Mouse (Mus musculus): ENCODE measurements around the gene Rptor. TPM values are rescaled to one million over a fixed set of nuclear protein-coding genes. Genes with fewer than 3 reads are reported as not detected.

Gene Rptor
- polyA plus RNA-seq, 1 experiment from 2014 or later = 6.4 TPM

- Histone ChIP-seq H3K36me3 (0 out of 2 replicates have a peak, but pooled peaks cover under 1% of the 10 kb centered on the region), H3K27ac (no peak overlapping the region), H3K9ac (no peak overlapping the region), H3K9me3 (replicated peaks) (no peaks in the 10 kb centered on the region), H3K4me1 (replicated peaks) (no peaks in the 10 kb centered on the region), H3K4me2 (no peak overlapping the region), H3K4me3 (no peak overlapping the region), H3K27me3 (no peaks in the 10 kb centered on the region)
- no peak for ATAC-seq (replicated peaks; ENCODE audit: insufficient number of reproducible peaks, insufficient read depth, low FRiP score, low read depth)
- 83% methylated on average over 3 of the region's 3 CpGs for WGBS
Observed at GRCm38 (mm10) chr11:119836326-119836725, 233.6 kb downstream of the Rptor start.

- H3K36me3 ChIP-seq = 0 out of 2 replicates have a peak, but pooled peaks cover 4% of the 10 kb centered on the region
- WGBS = 48% methylated on average over 1 of the region's 1 CpGs
- no peak overlapping the region for H3K9ac ChIP-seq
- no peak for ATAC-seq (replicated peaks; ENCODE audit: insufficient number of reproducible peaks, insufficient read depth, low FRiP score, low read depth)
- H3K27ac ChIP-seq = no peak overlapping the region
- H3K9me3 ChIP-seq (replicated peaks) = no peaks in the 10 kb centered on the region
- no peaks in the 10 kb centered on the region for H3K27me3 ChIP-seq
- no peak overlapping the region for H3K4me2 ChIP-seq
- no peak overlapping the region for H3K4me3 ChIP-seq
- H3K4me1 ChIP-seq (replicated peaks) = no peaks in the 10 kb centered on the region
Observed at GRCm38 (mm10) chr11:119837786-119838185, 235.1 kb downstream of the Rptor start.

GRCm38 (mm10) chr11:119839411-119840342, 237.0 kb downstream of the Rptor start:
- no peak for ATAC-seq (replicated peaks; ENCODE audit: insufficient number of reproducible peaks, insufficient read depth, low FRiP score, low read depth)
- 83% methylated on average over 10 of the region's 10 CpGs for WGBS
- H3K4me1 ChIP-seq (replicated peaks) = no peaks in the 10 kb centered on the region

GRCm38 (mm10) chr11:119846608-119847007, 243.9 kb downstream of the Rptor start:
- H3K4me2 ChIP-seq = no peak overlapping the region
- peaks cover 32% of the 10 kb centered on the region for H3K36me3 ChIP-seq
- no peak overlapping the region for H3K4me3 ChIP-seq
- H3K9ac ChIP-seq = no peak overlapping the region
- H3K4me1 ChIP-seq (replicated peaks) = no peaks in the 10 kb centered on the region
- H3K27me3 ChIP-seq = no peaks in the 10 kb centered on the region
- H3K27ac ChIP-seq = no peak overlapping the region
- 85% methylated on average over 6 of the region's 6 CpGs for WGBS
- H3K9me3 ChIP-seq (replicated peaks) = no peaks in the 10 kb centered on the region
- ATAC-seq (replicated peaks; ENCODE audit: insufficient number of reproducible peaks, insufficient read depth, low FRiP score, low read depth) = no peak

More at GRCm38 (mm10) chr11:119839411-119840342, 237.0 kb downstream of the Rptor start:
- peaks cover 10% of the 10 kb centered on the region for H3K36me3 ChIP-seq
- H3K9ac ChIP-seq = no peak overlapping the region
- no peak overlapping the region for H3K4me2 ChIP-seq
- no peak overlapping the region for H3K27ac ChIP-seq
- no peak overlapping the region for H3K4me3 ChIP-seq
- no peaks in the 10 kb centered on the region for H3K27me3 ChIP-seq
- no peaks in the 10 kb centered on the region for H3K9me3 ChIP-seq (replicated peaks)

GRCm38 (mm10) chr11:119847076-119847475, 244.4 kb downstream of the Rptor start:
- Histone ChIP-seq H3K4me2 (no peak overlapping the region), H3K27me3 (no peaks in the 10 kb centered on the region), H3K9ac (no peak overlapping the region), H3K4me3 (no peak overlapping the region), H3K4me1 (replicated peaks) (no peaks in the 10 kb centered on the region), H3K36me3 (peaks cover 33% of the 10 kb centered on the region), H3K27ac (no peak overlapping the region), H3K9me3 (replicated peaks) (no peaks in the 10 kb centered on the region)
- ATAC-seq (replicated peaks; ENCODE audit: insufficient number of reproducible peaks, insufficient read depth, low FRiP score, low read depth) = no peak
- WGBS = 82% methylated on average over 3 of the region's 3 CpGs

- H3K36me3 ChIP-seq = peaks cover 38% of the 10 kb centered on the region
Observed at GRCm38 (mm10) chr11:119847569-119847968, 244.9 kb downstream of the Rptor start.

GRCm38 (mm10) chr11:119848189-119848588, 245.5 kb downstream of the Rptor start:
- Histone ChIP-seq H3K9ac (no peak overlapping the region), H3K9me3 (replicated peaks) (no peaks in the 10 kb centered on the region), H3K4me1 (replicated peaks) (no peaks in the 10 kb centered on the region), H3K27me3 (no peaks in the 10 kb centered on the region), H3K4me2 (no peak overlapping the region), H3K4me3 (no peak overlapping the region), H3K27ac (no peak overlapping the region), H3K36me3 (peaks cover 44% of the 10 kb centered on the region)
- WGBS = 77% methylated on average over 5 of the region's 5 CpGs
- ATAC-seq (replicated peaks; ENCODE audit: insufficient number of reproducible peaks, insufficient read depth, low FRiP score, low read depth) = no peak

More at GRCm38 (mm10) chr11:119847569-119847968, 244.9 kb downstream of the Rptor start:
- Histone ChIP-seq H3K27me3 (no peaks in the 10 kb centered on the region), H3K4me2 (no peak overlapping the region), H3K27ac (no peak overlapping the region), H3K9me3 (replicated peaks) (no peaks in the 10 kb centered on the region), H3K4me1 (replicated peaks) (no peaks in the 10 kb centered on the region), H3K4me3 (no peak overlapping the region), H3K9ac (no peak overlapping the region)
- ATAC-seq (replicated peaks; ENCODE audit: insufficient number of reproducible peaks, insufficient read depth, low FRiP score, low read depth) = no peak
- WGBS = 66% methylated on average over 3 of the region's 3 CpGs

- no peak for ATAC-seq (replicated peaks; ENCODE audit: insufficient number of reproducible peaks, insufficient read depth, low FRiP score, low read depth)
- Histone ChIP-seq H3K4me3 (no peak overlapping the region), H3K9ac (no peak overlapping the region), H3K36me3 (peaks cover 39% of the 10 kb centered on the region), H3K9me3 (replicated peaks) (no peaks in the 10 kb centered on the region), H3K27ac (no peak overlapping the region), H3K4me1 (replicated peaks) (no peaks in the 10 kb centered on the region), H3K27me3 (no peaks in the 10 kb centered on the region), H3K4me2 (no peak overlapping the region)
- 65% methylated on average over 7 of the region's 7 CpGs for WGBS
Observed at GRCm38 (mm10) chr11:119855999-119856398, 253.3 kb downstream of the Rptor start.

GRCm38 (mm10) chr11:119862523-119863299, 260.0 kb downstream of the Rptor start:
- no peak overlapping the region for H3K4me3 ChIP-seq
- no peaks in the 10 kb centered on the region for H3K27me3 ChIP-seq
- H3K9me3 ChIP-seq (replicated peaks) = no peaks in the 10 kb centered on the region
- ATAC-seq (replicated peaks; ENCODE audit: insufficient number of reproducible peaks, insufficient read depth, low FRiP score, low read depth) = no peak
- H3K4me2 ChIP-seq = no peak overlapping the region
- peaks cover 24% of the 10 kb centered on the region for H3K36me3 ChIP-seq
- H3K9ac ChIP-seq = no peak overlapping the region
- no peak overlapping the region for H3K27ac ChIP-seq
- WGBS = 80% methylated on average over 8 of the region's 8 CpGs
- peaks cover 6% of the 10 kb centered on the region; the same call in 1 of the 2 replicates for H3K4me1 ChIP-seq (replicated peaks)

GRCm38 (mm10) chr11:119863421-119863821, 260.7 kb downstream of the Rptor start:
- Histone ChIP-seq H3K4me2 (peak overlapping the region; percentile 6; the same call in 1 of the 2 replicates), H3K36me3 (peaks cover 19% of the 10 kb centered on the region), H3K4me1 (replicated peaks) (peaks cover 6% of the 10 kb centered on the region; the same call in 1 of the 2 replicates), H3K27me3 (no peaks in the 10 kb centered on the region), H3K9ac (no peak overlapping the region), H3K9me3 (replicated peaks) (no peaks in the 10 kb centered on the region), H3K4me3 (no peak overlapping the region), H3K27ac (no peak overlapping the region)
- no peak; the same call in 1 of the 2 replicates for ATAC-seq (replicated peaks; ENCODE audit: insufficient number of reproducible peaks, insufficient read depth, low FRiP score, low read depth)
- WGBS = 34% methylated on average over 10 of the region's 10 CpGs

- H3K4me2 ChIP-seq = no peak overlapping the region
- no peak overlapping the region for H3K9ac ChIP-seq
- no peak overlapping the region for H3K27ac ChIP-seq
- no peaks in the 10 kb centered on the region for H3K9me3 ChIP-seq (replicated peaks)
- no peak overlapping the region for H3K4me3 ChIP-seq
- peaks cover 35% of the 10 kb centered on the region for H3K36me3 ChIP-seq
- H3K27me3 ChIP-seq = no peaks in the 10 kb centered on the region
- no peak for ATAC-seq (replicated peaks; ENCODE audit: insufficient number of reproducible peaks, insufficient read depth, low FRiP score, low read depth)
- peaks cover 6% of the 10 kb centered on the region; the same call in 1 of the 2 replicates for H3K4me1 ChIP-seq (replicated peaks)
- 82% methylated on average over 6 of the region's 6 CpGs for WGBS
Observed at GRCm38 (mm10) chr11:119866837-119867236, 264.1 kb downstream of the Rptor start.
